Mouse (Mus musculus) neural tube, embryonic 11.5 days (tissue): ENCODE measurements at regions not wholly inside any gene's neighbourhood (a gene's known extent, or its start where the extent isn't known, plus 50 kb on each side); places are given as distances from the start of the nearest gene placed in this dataset.

ENCODE experiments used
- ATAC-seq: fragments of 200-750 bp; cut with Nextera tagmentation; 2 replicates; pipeline ENCODE4 v1.8.0; 2017; ENCODE audit warnings: moderate number of reproducible peaks, mild to moderate bottlenecking, moderate TSS enrichment, moderate library complexity; ENCODE audit not compliant: insufficient read depth, low FRiP score, low TSS enrichment
- DNase-seq: peaks from one replicate; pipeline ENCODE4 v3.0.0-alpha.2; 2015; ENCODE audit warnings: low spot score
- H3K27ac ChIP-seq: fragments of 300-500 bp; sonication (generic); 2 replicates; pipeline ENCODE4 v1.5.1; 2014; ENCODE audit warnings: low read depth, mild to moderate bottlenecking, low read length
- H3K27me3 ChIP-seq: fragments of 300-500 bp; sonication (generic); 2 replicates; pipeline ENCODE4 v1.6.1; 2014; ENCODE audit warnings: mild to moderate bottlenecking, low read length, mixed read lengths; ENCODE audit not compliant: control insufficient read depth, insufficient read depth
- H3K36me3 ChIP-seq: fragments of 300-500 bp; sonication (generic); 2 replicates; pipeline ENCODE4 v1.6.1; 2014; ENCODE audit warnings: mild to moderate bottlenecking, low read length, moderate library complexity, mixed read lengths; ENCODE audit not compliant: control insufficient read depth, insufficient read depth
- H3K4me1 ChIP-seq: fragments of 300-500 bp; sonication (generic); 2 replicates; pipeline ENCODE4 v1.6.1; 2014; ENCODE audit warnings: low read length, mixed read lengths; ENCODE audit not compliant: control insufficient read depth, insufficient read depth
- H3K4me2 ChIP-seq: fragments of 300-500 bp; sonication (generic); 2 replicates; pipeline ENCODE4 v1.6.1; 2014; ENCODE audit warnings: low read depth, mild to moderate bottlenecking, moderate library complexity
- H3K4me3 ChIP-seq: fragments of 300-500 bp; sonication (generic); 2 replicates; pipeline ENCODE4 v1.5.1; 2014; ENCODE audit warnings: low read depth, low read length
- H3K9ac ChIP-seq: fragments of 300-500 bp; sonication (generic); 2 replicates; pipeline ENCODE4 v1.6.1; 2014; ENCODE audit warnings: mild to moderate bottlenecking, low read length
- H3K9me3 ChIP-seq: fragments of 300-500 bp; sonication (generic); 2 replicates; pipeline ENCODE4 v1.6.1; 2016; ENCODE audit warnings: low read length; ENCODE audit not compliant: control insufficient read depth
- WGBS: fragments of 180-500 bp; shearing (Covaris S2); extraction: QIAGEN DNeasy Blood & Tissue Kit; methylation state at CpG from one replicate; pipeline ENCODE4 v1.1.7; 2014; 5-methylcytosine and 5-hydroxymethylcytosine counted together

DNA sequence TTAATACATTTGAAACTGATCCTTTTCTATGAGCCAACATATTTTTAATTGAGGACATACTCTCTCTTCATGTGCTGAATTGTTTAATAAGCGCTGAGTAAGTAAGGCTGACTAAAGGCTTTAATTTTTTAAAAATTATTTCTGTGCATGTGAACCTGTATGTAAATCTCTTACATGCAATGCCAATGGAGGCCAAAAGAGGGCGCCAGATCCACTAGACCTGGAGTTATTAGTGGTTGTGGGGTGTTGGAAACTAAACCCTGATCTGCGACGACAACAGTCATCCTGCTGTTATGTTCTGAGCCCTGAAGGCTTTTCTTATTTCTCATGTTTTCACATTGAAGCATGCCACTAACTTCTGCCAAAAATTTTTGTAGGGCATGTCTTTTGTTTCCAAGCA lies 64.8 kb upstream of the Rapgef5 start:
- Histone ChIP-seq H3K27ac (no peak overlapping the region), H3K36me3 (no peaks in the 10 kb centered on the region), H3K4me3 (no peak overlapping the region), H3K9me3 (no peaks in the 10 kb centered on the region), H3K4me2 (no peak overlapping the region), H3K27me3 (no peaks in the 10 kb centered on the region), H3K9ac (no peak overlapping the region), H3K4me1 (no peaks in the 10 kb centered on the region)
- ATAC-seq (no peak), DNase-seq (no peak)
- 62% methylated on average over 4 of the region's 4 CpGs for WGBS

GRCm38 (mm10) chr12:117455800-117456199 lies 60.5 kb upstream of the Rapgef5 start:
- no peaks in the 10 kb centered on the region for H3K27me3 ChIP-seq
- no peak overlapping the region for H3K4me3 ChIP-seq
- H3K4me1 ChIP-seq, result no peaks in the 10 kb centered on the region
- DNase-seq, result no peak
- no peaks in the 10 kb centered on the region for H3K36me3 ChIP-seq
- no peak overlapping the region for H3K4me2 ChIP-seq
- H3K9me3 ChIP-seq, result no peaks in the 10 kb centered on the region; the same call in 1 of the 2 replicates
- ATAC-seq, result no peak
- H3K27ac ChIP-seq, result no peak overlapping the region
- no peak overlapping the region for H3K9ac ChIP-seq
- 82% methylated on average over 7 of the region's 7 CpGs for WGBS

- Histone ChIP-seq H3K36me3 (no peaks in the 10 kb centered on the region), H3K4me1 (no peaks in the 10 kb centered on the region), H3K9me3 (no peaks in the 10 kb centered on the region; the same call in 1 of the 2 replicates), H3K27ac (no peak overlapping the region), H3K4me2 (no peak overlapping the region), H3K4me3 (no peak overlapping the region), H3K27me3 (no peaks in the 10 kb centered on the region), H3K9ac (no peak overlapping the region)
- WGBS, result 60% methylated on average over 8 of the region's 9 CpGs
- no peak for DNase-seq
- ATAC-seq, result no peak
Measured at GRCm38 (mm10) chr12:117458132-117459070, 57.9 kb upstream of the Rapgef5 start.

- no peaks in the 10 kb centered on the region for H3K27me3 ChIP-seq
- WGBS, result 84% methylated on average over 4 of the region's 4 CpGs
- no peaks in the 10 kb centered on the region for H3K4me1 ChIP-seq
- ATAC-seq (no peak), DNase-seq (no peak)
- H3K9ac ChIP-seq, result no peak overlapping the region
- H3K9me3 ChIP-seq, result no peaks in the 10 kb centered on the region; the same call in 1 of the 2 replicates
- H3K36me3 ChIP-seq, result no peaks in the 10 kb centered on the region
- H3K4me3 ChIP-seq, result no peak overlapping the region
- H3K27ac ChIP-seq, result no peak overlapping the region
- no peak overlapping the region for H3K4me2 ChIP-seq
Measured at GRCm38 (mm10) chr12:117459541-117459940, 56.7 kb upstream of the Rapgef5 start.

DNA sequence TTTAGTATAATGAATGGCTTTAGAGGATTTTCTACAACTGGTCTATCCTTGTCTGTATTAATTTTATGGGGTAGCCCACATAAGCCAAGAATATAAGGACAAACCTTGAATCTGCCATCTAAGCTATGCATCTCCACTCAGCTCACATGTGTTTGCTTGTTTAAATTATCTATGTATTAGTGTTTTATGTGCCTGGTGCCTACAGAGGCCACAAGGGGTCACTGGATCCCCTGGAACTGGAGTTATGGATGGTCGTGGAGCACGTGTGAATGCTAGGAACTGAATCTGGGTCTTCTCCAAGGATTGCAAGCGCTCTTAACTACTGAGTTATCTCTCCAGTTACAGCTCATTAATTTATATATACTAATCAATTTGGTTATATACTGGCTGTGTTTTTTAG lies 51.1 kb upstream of the Rapgef5 start:
- Histone ChIP-seq H3K4me2 (no peak overlapping the region), H3K9ac (no peak overlapping the region), H3K4me1 (no peaks in the 10 kb centered on the region), H3K27me3 (no peaks in the 10 kb centered on the region), H3K27ac (no peak overlapping the region), H3K36me3 (no peaks in the 10 kb centered on the region), H3K9me3 (no peaks in the 10 kb centered on the region), H3K4me3 (no peak overlapping the region)
- ATAC-seq (no peak), DNase-seq (no peak)
- WGBS, result 90% methylated on average over 3 of the region's 3 CpGs

DNA sequence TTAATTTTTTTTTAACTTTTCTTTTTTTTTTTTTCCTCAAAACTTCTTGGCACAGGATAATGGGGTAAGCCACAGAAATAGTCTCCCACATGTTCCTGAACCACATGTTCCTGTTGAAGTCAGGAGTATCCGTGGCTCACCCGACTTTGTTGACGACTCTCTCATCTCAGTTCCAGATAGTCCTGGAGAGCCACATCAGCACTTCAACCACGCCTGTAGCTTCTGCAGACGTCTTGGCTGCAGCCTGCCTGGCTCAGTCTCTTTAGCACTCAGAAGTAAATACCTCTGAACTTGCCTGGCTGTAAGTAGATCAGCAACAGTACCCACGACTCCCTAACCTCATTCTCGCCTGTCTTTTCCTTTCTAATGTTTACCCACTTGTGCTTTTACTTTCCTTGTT lies 50.3 kb upstream of the Rapgef5 start:
- Histone ChIP-seq H3K36me3 (no peaks in the 10 kb centered on the region), H3K9ac (no peak overlapping the region), H3K9me3 (no peaks in the 10 kb centered on the region), H3K4me3 (no peak overlapping the region), H3K27ac (no peak overlapping the region), H3K4me2 (no peak overlapping the region), H3K27me3 (no peaks in the 10 kb centered on the region), H3K4me1 (no peaks in the 10 kb centered on the region)
- DNase-seq, result no peak
- WGBS, result 66% methylated on average over 7 of the region's 7 CpGs
- ATAC-seq, result no peak
